Mouse (Mus musculus): Measurements from ENCODE around the gene Akr1c6. TPM values are rescaled to one million over a fixed set of nuclear protein-coding genes. Genes with fewer than 3 reads are reported as not detected.

Akr1c6 gene
- 0.21 TPM in 1 of 2 replicates, not detected in the other for polyA plus RNA-seq (2012; rRNA removed)

DNA sequence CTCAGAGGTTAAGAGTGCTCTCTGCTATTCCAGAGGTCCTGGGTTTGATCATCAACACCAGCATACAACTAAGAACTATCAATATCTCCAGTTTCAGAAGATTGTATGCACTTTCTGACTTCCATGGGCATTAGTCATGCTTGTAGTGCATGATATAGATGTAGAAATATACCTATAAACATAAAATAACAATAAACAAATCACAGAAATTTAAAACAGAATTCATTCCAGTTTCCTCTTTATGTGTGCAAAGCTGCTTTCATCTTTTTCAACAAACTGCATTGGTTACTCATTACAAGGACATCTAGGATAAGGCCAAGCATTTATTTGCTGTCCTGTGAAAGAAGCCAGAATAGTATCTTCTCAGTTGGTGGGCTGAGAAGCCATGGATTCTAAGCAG, at the start of gene Akr1c6:
Gene Akr1c6 (plus strand): TSS at position 301 of the 400 bp plus-strand sequence.

Other genes with a start within 250 kb of the Akr1c6 start
- gene Akr1c13, start 243.2 kb upstream of the Akr1c6 start, polyA plus RNA-seq (2012; rRNA removed): 2.3 and 2.6 TPM in 2 replicates
- gene Akr1c19, start 205.6 kb upstream of the Akr1c6 start, polyA plus RNA-seq (2012; rRNA removed): 0.25 and 0.45 TPM in 2 replicates
- gene Akr1c12, start 154.9 kb upstream of the Akr1c6 start, polyA plus RNA-seq (2012; rRNA removed): 0.25 TPM in 1 of 2 replicates, not detected in the other
- gene Akr1c20, start 89.0 kb downstream of the Akr1c6 start, polyA plus RNA-seq (2012; rRNA removed): not detected in 2 replicates
- not detected in 2 replicates for gene Akr1c21, start 139.8 kb downstream of the Akr1c6 start, polyA plus RNA-seq (2012; rRNA removed)
- gene Akr1e1, start 174.9 kb downstream of the Akr1c6 start, polyA plus RNA-seq (2012; rRNA removed): 2.1 and 2.3 TPM in 2 replicates